Mouse (Mus musculus) CH12.LX (cell line): ENCODE measurements around the gene Hsh2d. TPM values are rescaled to one million over a fixed set of nuclear protein-coding genes. Genes with fewer than 3 reads are reported as not detected.

Experiments used
- DNase-seq: peaks from one replicate; pipeline ENCODE4 v3.0.0-alpha.2; 2013; ENCODE audit errors: extremely low read depth
- H3K27ac ChIP-seq: 2 replicates; pipeline ENCODE4 v1.5.1; 2012; ENCODE audit warnings: low read depth, mild to moderate bottlenecking, control low read depth, moderate library complexity; ENCODE audit not compliant: insufficient read depth
- H3K27me3 ChIP-seq: replicated peaks from 2 replicates; pipeline ENCODE3; 2012; ENCODE audit warnings: inconsistent platforms
- H3K36me3 ChIP-seq, 2 experiments: replicated peaks in 1 of 2; 2 replicates each; pipeline versions ENCODE3 to v1.6.1; 2012; ENCODE audit warnings: inconsistent platforms in 1 of 2, low read length in 1 of 2, mild to moderate bottlenecking in 1 of 2, mixed read lengths in 1 of 2, moderate library complexity in 1 of 2; ENCODE audit not compliant: control insufficient read depth in 1 of 2, insufficient read depth in 1 of 2
- H3K4me1 ChIP-seq, 2 experiments: 2 replicates each; pipeline ENCODE4 v1.6.1; 2012; ENCODE audit warnings: inconsistent platforms in 1 of 2, moderate library complexity in 1 of 2; ENCODE audit not compliant: insufficient read depth in 2 of 2, control insufficient read depth in 1 of 2
- H3K4me2 ChIP-seq: 2 replicates; pipeline ENCODE4 v1.6.1; 2012; ENCODE audit warnings: low read depth, mild to moderate bottlenecking, control low read depth; ENCODE audit not compliant: poor library complexity, insufficient read depth, severe bottlenecking
- H3K4me3 ChIP-seq, 3 experiments: fragments of 150-350 bp in 1 of 3; sonication (generic) in 1 of 3; replicated peaks in 1 of 3; 2 replicates each; pipeline versions ENCODE3 to v1.5.1; 2011 to 2012; ENCODE audit warnings: low read depth in 2 of 3, low read length in 2 of 3, mild to moderate bottlenecking in 2 of 3, moderate library complexity in 2 of 3, control low read depth in 1 of 3, improper control_type of control experiment in 1 of 3, inconsistent platforms in 1 of 3, mixed read lengths in 1 of 3; ENCODE audit not compliant: poor library complexity in 1 of 3
- H3K79me2 ChIP-seq: replicated peaks from 2 replicates; pipeline ENCODE4 v1.6.1; 2012; ENCODE audit warnings: mild to moderate bottlenecking, moderate library complexity; ENCODE audit not compliant: control insufficient read depth, poor library complexity, insufficient read depth, severe bottlenecking; ENCODE audit errors: extremely low read depth
- H3K9ac ChIP-seq: 2 replicates; pipeline ENCODE4 v1.6.1; 2012; ENCODE audit warnings: low read depth, mild to moderate bottlenecking, control low read depth, moderate library complexity; ENCODE audit not compliant: insufficient read depth
- H3K9me3 ChIP-seq: replicated peaks from 2 replicates; pipeline ENCODE3; 2012; ENCODE audit warnings: low read length, inconsistent platforms, mixed read lengths
- CHD1 ChIP-seq: IDR thresholded peaks from 2 replicates; pipeline ENCODE4 v1.6.1; 2012; ENCODE audit warnings: low read depth, low read length, improper control_type of control experiment, inconsistent platforms
- E2F4 ChIP-seq: IDR thresholded peaks from 2 replicates; pipeline ENCODE4 v1.6.1; 2011; ENCODE audit warnings: low read depth, low read length, improper control_type of control experiment; ENCODE audit not compliant: insufficient replicate concordance
- ELF1 ChIP-seq: IDR thresholded peaks from 2 replicates; pipeline ENCODE4 v1.6.1; 2014; ENCODE audit warnings: low read depth, mild to moderate bottlenecking, inconsistent platforms, low read length, improper control_type of control experiment
- EP300 ChIP-seq: IDR thresholded peaks from 2 replicates; pipeline ENCODE4 v1.6.1; 2011; ENCODE audit warnings: low read length, improper control_type of control experiment
- ETS1 ChIP-seq: conservative IDR thresholded peaks from 2 replicates; pipeline ENCODE4 v1.6.1; 2012; ENCODE audit warnings: low read depth, mild to moderate bottlenecking, inconsistent platforms, low read length, improper control_type of control experiment, moderate library complexity
- GABPA ChIP-seq: IDR thresholded peaks from 2 replicates; pipeline ENCODE4 v1.6.1; 2012; ENCODE audit warnings: low read depth, low read length, improper control_type of control experiment, inconsistent platforms; ENCODE audit not compliant: insufficient replicate concordance
- HCFC1 ChIP-seq: IDR thresholded peaks from 2 replicates; pipeline ENCODE4 v1.6.1; 2012; ENCODE audit warnings: low read depth, mild to moderate bottlenecking, inconsistent platforms, low read length, improper control_type of control experiment
- JUND ChIP-seq: conservative IDR thresholded peaks from 2 replicates; pipeline ENCODE4 v1.6.1; 2011; ENCODE audit warnings: low read depth, low read length, improper control_type of control experiment
- KAT2A ChIP-seq: IDR thresholded peaks from 2 replicates; pipeline ENCODE4 v1.6.1; 2012; ENCODE audit warnings: low read length, improper control_type of control experiment, inconsistent platforms; ENCODE audit not compliant: insufficient replicate concordance
- MAZ ChIP-seq: IDR thresholded peaks from 2 replicates; pipeline ENCODE4 v1.6.1; 2012; ENCODE audit warnings: low read depth, mild to moderate bottlenecking, inconsistent platforms, low read length, improper control_type of control experiment, moderate library complexity
- MXI1 ChIP-seq: IDR thresholded peaks from 2 replicates; pipeline ENCODE4 v1.6.1; 2011; ENCODE audit warnings: mild to moderate bottlenecking, low read depth, low read length, improper control_type of control experiment
- MYC ChIP-seq: IDR thresholded peaks from 2 replicates; pipeline ENCODE4 v1.6.1; 2011; ENCODE audit warnings: low read depth, mild to moderate bottlenecking, improper control_type of control experiment, low read length
- NELFE ChIP-seq: IDR thresholded peaks from 2 replicates; pipeline ENCODE4 v1.6.1; 2011; ENCODE audit warnings: low read depth, low read length, improper control_type of control experiment
- NRF1 ChIP-seq: IDR thresholded peaks from 2 replicates; pipeline ENCODE4 v1.6.1; 2014; ENCODE audit warnings: low read depth, mild to moderate bottlenecking, inconsistent platforms, low read length, improper control_type of control experiment, moderate library complexity
- RAD21 ChIP-seq: IDR thresholded peaks from 2 replicates; pipeline ENCODE4 v1.6.1; 2011; ENCODE audit warnings: low read depth, mild to moderate bottlenecking, low read length, improper control_type of control experiment, moderate library complexity
- RCOR1 ChIP-seq: conservative IDR thresholded peaks from 2 replicates; pipeline ENCODE4 v1.6.1; 2012; ENCODE audit warnings: low read depth, mild to moderate bottlenecking, inconsistent platforms, low read length, improper control_type of control experiment
- SIN3A ChIP-seq: IDR thresholded peaks from 2 replicates; pipeline ENCODE4 v1.6.1; 2012; ENCODE audit warnings: low read length, improper control_type of control experiment, inconsistent platforms
- SMC3 ChIP-seq: IDR thresholded peaks from 2 replicates; pipeline ENCODE4 v1.6.1; 2011; ENCODE audit warnings: low read depth, low read length, improper control_type of control experiment
- TBP ChIP-seq: conservative IDR thresholded peaks from 2 replicates; pipeline ENCODE4 v1.6.1; 2011; ENCODE audit warnings: low read depth, low read length, improper control_type of control experiment
- TCF12 ChIP-seq: IDR thresholded peaks from 2 replicates; pipeline ENCODE4 v1.6.1; 2014; ENCODE audit warnings: low read depth, mild to moderate bottlenecking, inconsistent platforms, low read length, improper control_type of control experiment
- UBTF ChIP-seq: IDR thresholded peaks from 2 replicates; pipeline ENCODE4 v1.6.1; 2012; ENCODE audit warnings: low read depth, mild to moderate bottlenecking, inconsistent platforms, low read length, improper control_type of control experiment, moderate library complexity
- USF1 ChIP-seq: IDR thresholded peaks from 2 replicates; pipeline ENCODE4 v1.6.1; 2014; ENCODE audit warnings: low read depth, mild to moderate bottlenecking, inconsistent platforms, low read length, improper control_type of control experiment
- ZC3H11A ChIP-seq: IDR thresholded peaks from 2 replicates; pipeline ENCODE4 v1.6.1; 2012; ENCODE audit warnings: low read depth, mild to moderate bottlenecking, inconsistent platforms, low read length, improper control_type of control experiment
- ZKSCAN1 ChIP-seq: IDR thresholded peaks from 2 replicates; pipeline ENCODE4 v1.6.1; 2012; ENCODE audit warnings: low read depth, inconsistent platforms, low read length, improper control_type of control experiment, borderline replicate concordance
- ZMIZ1 ChIP-seq: IDR thresholded peaks from 2 replicates; pipeline ENCODE4 v1.6.1; 2012; ENCODE audit warnings: low read depth, mild to moderate bottlenecking, inconsistent platforms, low read length, improper control_type of control experiment
- dilution Hi-C: fragments of 300-500 bp; cut with MboI; formaldehyde crosslinking; loops from 2 replicates; pipeline ENCODE4 v1.14.3; 2020; ENCODE audit warnings: low sequenced_read_pairs; ENCODE audit not compliant: extremely low pct_unique_long_range_greater_than_20kb, extremely low pct_ligation_motif_present
- in situ Hi-C: fragments of 300-500 bp; cut with MboI; formaldehyde crosslinking; loops from 3 replicates; pipeline ENCODE4 v1.14.3; 2019; ENCODE audit warnings: low sequenced_read_pairs, low pct_ligation_motif_present, low pct_unique_long_range_greater_than_20kb, mixed read lengths
- polyA plus RNA-seq: library from polyadenylated mRNA; unstranded; fragments of >175 nt; gene quantifications from 2 replicates; pipeline ENCODE4 v1.2.1, GENCODE M21; 2012; ENCODE audit warnings: low read depth; ENCODE audit not compliant: insufficient read length
- total RNA-seq, 2 experiments: library from RNA; depleted of rRNA; stranded (reverse); fragments of 300-350 nt in 1 of 2; fragments of >200 nt in 1 of 2; gene quantifications; 2 replicates each; pipeline ENCODE4 v1.2.3; 2012 to 2014

Hsh2d gene
- total and polyA plus RNA-seq, 3 experiments = 17.9 to 25.1 (median 24.1) TPM

- no peak within 1 kb of the TSS for H3K4me2 ChIP-seq
- no peak within 1 kb of the TSS for H3K27ac ChIP-seq
- dilution Hi-C loops (no loop called here), in situ Hi-C loops (no loop called here)
- H3K27me3 ChIP-seq = no peaks in the 10 kb centered on the region
- H3K4me1 ChIP-seq = peaks cover 6 to 26% of the 10 kb centered on the region in 2 experiments; a peak in 3 of 4 replicates
- H3K79me2 ChIP-seq = no peaks in the 10 kb centered on the region
- no peaks in the 10 kb centered on the region for H3K36me3 ChIP-seq
- no peak for DNase-seq
- no peaks in the 10 kb centered on the region for H3K9me3 ChIP-seq
- no peak within 1 kb of the TSS for H3K9ac ChIP-seq
- no peak within 1 kb of the TSS for H3K4me3 ChIP-seq
- no peak for TF ChIP-seq EP300
- TF ChIP-seq USF1 = no peak
- TF ChIP-seq MAZ = no peak
- TF ChIP-seq MXI1 = no peak
- no peak for TF ChIP-seq JUND
- TF ChIP-seq NELFE = no peak
Observed at GRCm38 (mm10) chr8:72212751-72213150, 23.3 kb downstream of the Hsh2d start, which contains the start of gene Cib3. Gene Cib3, minus strand, starts transcription at chr8:72212837.

- Histone ChIP-seq H3K27me3 (no peaks in the 10 kb centered on the region), H3K36me3 (no peaks in the 10 kb centered on the region), H3K9me3 (no peaks in the 10 kb centered on the region), H3K27ac (no peak within 1 kb of the TSS), H3K9ac (no peak within 1 kb of the TSS), H3K4me1 (peaks cover 6 to 26% of the 10 kb centered on the region in 2 experiments; a peak in 3 of 4 replicates), H3K4me3 (no peak within 1 kb of the TSS), H3K79me2 (no peaks in the 10 kb centered on the region), H3K4me2 (no peak within 1 kb of the TSS)
- no peak for DNase-seq
- dilution Hi-C loops (no loop called here), in situ Hi-C loops (no loop called here)
- no peak for TF ChIP-seq CHD1
Observed at GRCm38 (mm10) chr8:72213536-72213935, 24.1 kb downstream of the Hsh2d start, which contains the start of gene Gm11034. Gene Gm11034, minus strand, starts transcription at chr8:72213636.

GRCm38 (mm10) chr8:72215060-72215459 lies 25.6 kb downstream of the Hsh2d start:
- dilution Hi-C loops = no loop called here
- no peak overlapping the region for H3K4me3 ChIP-seq
- peaks cover 6 to 29% of the 10 kb centered on the region in 2 experiments; a peak in 3 of 4 replicates for H3K4me1 ChIP-seq
- peak; percentile 92 for TF ChIP-seq SMC3
- TF ChIP-seq UBTF = no peak
- no peak for TF ChIP-seq ZKSCAN1
- TF ChIP-seq ELF1 = no peak
- no peak for TF ChIP-seq NELFE
- TF ChIP-seq MYC = no peak
- no peak for TF ChIP-seq E2F4
- no peak for TF ChIP-seq RCOR1
- no peak for TF ChIP-seq GABPA
- no peak for TF ChIP-seq ZMIZ1
- peak; percentile 53 for TF ChIP-seq ZC3H11A
- TF ChIP-seq RAD21 = peak; percentile 91
- no peak for TF ChIP-seq HCFC1
- TF ChIP-seq NRF1 = no peak
- TF ChIP-seq SIN3A = no peak
- 0 out of 2 replicates have a peak, but pooled peaks have one; percentile 9 for TF ChIP-seq MXI1
- TF ChIP-seq TBP = no peak
- TF ChIP-seq KAT2A = no peak
- no peak for TF ChIP-seq TCF12
- no peak for TF ChIP-seq ETS1
- TF ChIP-seq EP300 = no peak

More at GRCm38 (mm10) chr8:72215060-72215459, 25.6 kb downstream of the Hsh2d start:
- Histone ChIP-seq H3K36me3 (no peaks in the 10 kb centered on the region), H3K4me2 (no peak overlapping the region), H3K27me3 (no peaks in the 10 kb centered on the region), H3K27ac (no peak overlapping the region), H3K9me3 (no peaks in the 10 kb centered on the region), H3K9ac (no peak overlapping the region), H3K79me2 (peaks cover 5% of the 10 kb centered on the region)
- in situ Hi-C loops = loop anchor here (5.0 kb wide), 1 partner anchor 38 kb away; no protein-coding TSS in a partner anchor
- peak; percentile 60 for DNase-seq
